Mouse (Mus musculus) left cerebral cortex, postnatal 4 days (tissue): ENCODE measurements around the gene Gm5142. TPM values are rescaled to one million over a fixed set of nuclear protein-coding genes. Genes with fewer than 3 reads are reported as not detected.

Experiments
- DNase-seq: peaks from one replicate; pipeline ENCODE4 v3.0.0-alpha.2; 2022
- intact Hi-C: fragments of 180-260 bp; cut with DNase I; formaldehyde crosslinking; loops from one replicate; pipeline ENCODE4 v1.15.1; 2025
- total RNA-seq, 2 experiments: library from RNA; stranded (reverse); gene quantifications; 2 replicates each; pipeline ENCODE4 v1.2.3; 2021

The Gm5142 gene
- total RNA-seq, result not detected

DNA sequence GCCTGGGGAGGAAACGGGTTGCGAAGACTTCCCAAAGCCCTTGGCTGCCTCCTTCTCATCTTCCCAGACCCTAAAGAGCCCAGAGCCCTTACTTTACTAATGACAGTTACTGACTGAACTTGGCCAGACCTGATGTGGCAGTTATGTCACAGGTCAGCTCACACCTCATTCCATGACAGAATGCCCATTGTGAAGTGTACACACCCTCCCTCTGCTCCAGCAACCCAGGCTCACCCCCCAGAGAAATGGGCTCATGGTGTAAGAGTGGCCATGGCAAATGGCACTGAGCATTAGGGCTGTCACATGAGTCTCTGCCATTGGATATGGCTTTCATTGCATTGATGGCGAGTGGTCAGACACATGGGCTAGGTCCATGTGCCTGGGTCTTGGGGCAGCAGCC lies at the start of gene Gm5142:
Gene Gm5142, minus strand, starts transcription at position 101 of the 400 bp plus-strand sequence.
- intact Hi-C loops, result no loop called here
- DNase-seq, result no peak

DNA sequence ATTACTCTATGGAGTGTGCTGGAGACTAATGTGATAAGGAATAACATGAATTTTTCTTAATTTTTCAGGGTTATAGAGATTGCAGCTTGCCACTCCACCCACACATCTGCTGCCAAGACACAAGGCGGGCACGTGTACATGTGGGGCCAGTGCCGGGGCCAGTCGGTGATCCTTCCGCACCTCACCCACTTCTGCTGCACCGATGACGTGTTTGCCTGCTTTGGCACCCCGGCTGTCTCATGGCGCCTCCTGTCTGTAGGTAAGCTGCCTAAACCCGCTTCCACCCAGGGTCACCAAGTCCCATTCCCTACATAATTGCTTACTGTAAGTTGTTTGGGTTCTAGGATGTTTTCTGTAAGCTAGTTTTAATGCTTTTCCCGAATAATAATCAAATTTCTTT lies 47.7 kb upstream of the Gm5142 start:
- intact Hi-C loops, result no loop called here
- DNase-seq, result no peak

DNA sequence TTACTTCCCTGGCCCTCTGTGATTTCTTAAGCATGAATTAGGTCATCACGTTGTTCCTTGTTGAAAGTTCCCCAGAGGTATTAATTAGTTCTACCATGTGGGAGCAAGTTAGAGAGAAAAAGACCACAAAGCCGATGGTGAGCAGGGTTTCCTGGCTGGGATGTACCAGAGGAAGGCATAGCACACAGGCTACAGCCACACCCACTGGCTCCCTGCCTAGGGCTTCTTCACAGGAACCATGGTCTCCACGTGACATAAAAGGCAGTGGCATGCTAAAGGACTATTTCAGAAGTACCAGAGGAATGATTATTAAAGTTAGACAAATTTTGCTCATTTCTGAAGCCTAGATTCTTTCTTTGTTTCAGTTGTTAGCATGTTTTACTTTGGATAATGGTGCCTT lies 40.7 kb upstream of the Gm5142 start:
- intact Hi-C loops, result no loop called here
- DNase-seq, result no peak

DNA sequence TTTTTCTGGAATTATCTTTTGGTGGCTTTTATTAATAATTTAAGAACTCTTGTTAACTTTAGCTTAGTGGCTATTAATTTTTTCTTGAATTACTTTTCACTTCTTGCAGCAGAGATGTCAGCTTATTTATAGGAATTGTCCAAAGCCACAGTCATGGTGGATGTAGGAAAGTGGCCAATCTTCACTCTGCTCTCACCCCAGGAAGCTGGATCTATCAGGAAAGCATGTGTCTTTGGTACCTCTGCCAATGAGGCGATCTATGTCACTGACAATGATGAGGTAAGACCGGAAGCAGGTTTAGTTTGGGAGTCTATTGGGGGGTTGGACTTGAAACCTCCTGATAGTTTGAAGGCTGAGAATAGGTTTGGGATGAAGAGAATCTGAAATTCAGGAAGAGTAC lies 31.3 kb upstream of the Gm5142 start:
- no peak for DNase-seq
- intact Hi-C loops, result no loop called here

DNA sequence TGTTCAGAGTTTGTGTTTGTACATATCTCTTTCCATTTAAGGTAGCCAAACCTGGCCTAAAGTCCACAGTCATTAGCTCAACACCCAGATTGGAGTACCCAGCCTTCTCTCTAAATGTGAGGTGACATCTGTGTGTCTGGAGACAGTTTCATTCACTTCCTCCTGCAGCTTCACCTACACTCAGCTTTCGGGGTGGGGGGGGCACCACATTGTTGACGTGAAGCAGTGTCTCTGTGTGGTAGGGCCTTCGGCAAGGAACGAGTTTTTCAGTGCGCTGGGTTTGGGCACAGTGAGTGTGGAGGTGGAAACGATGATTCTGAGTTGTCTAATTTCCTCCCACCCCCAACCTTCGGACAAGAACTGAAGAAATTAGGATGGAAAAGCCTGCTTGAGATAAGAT lies 30.5 kb upstream of the Gm5142 start:
- no peak for DNase-seq
- intact Hi-C loops, result no loop called here

DNA sequence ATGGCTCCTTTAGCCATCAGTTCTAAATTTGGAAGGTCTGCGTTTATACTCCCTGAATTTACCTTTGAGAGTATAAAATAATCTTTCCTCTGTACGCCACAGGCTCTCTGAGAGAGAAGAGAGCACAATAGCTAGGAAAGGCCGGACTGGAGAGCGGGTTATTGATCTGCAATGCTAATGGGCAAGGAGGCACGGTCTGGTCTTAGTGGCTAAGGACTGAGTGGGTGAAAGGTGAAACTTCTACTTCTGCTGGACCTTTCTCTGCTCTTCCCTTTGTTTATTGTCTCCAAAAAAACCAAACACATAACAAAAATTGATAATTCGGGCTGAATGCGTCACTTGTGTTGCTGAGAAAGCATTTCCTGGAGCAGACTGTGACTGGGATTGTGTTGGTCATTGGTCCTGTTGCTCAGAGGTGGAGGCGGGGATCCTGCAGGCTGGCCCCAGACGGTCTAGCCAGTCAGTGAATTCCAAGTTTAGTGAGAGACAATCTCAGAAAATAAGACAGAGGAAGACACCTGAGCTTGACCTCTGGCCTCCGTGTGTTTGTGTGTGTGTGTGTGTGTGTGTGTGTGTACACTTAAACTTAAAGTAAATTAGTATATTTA lies 27.5 kb upstream of the Gm5142 start:
- intact Hi-C loops, result no loop called here

DNA sequence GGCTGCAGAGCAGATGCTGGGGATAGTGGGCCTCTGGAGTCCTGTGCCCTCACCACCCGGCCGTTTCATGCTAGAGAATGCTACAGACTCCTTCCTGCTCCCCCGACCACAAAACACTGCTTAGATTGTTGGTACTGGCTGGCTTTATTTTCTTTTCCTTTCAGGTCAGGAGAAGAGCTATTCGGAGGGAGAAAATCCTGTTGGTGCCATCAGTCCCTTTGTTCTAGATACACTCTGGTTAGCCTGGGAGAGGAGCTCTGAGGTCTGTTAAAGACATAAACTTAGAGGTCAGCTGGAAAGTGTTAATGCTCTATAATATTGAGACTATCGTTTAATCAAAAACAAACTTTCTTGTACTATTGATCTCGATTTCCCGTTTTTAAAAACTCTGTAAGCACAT lies 26.9 kb upstream of the Gm5142 start:
- no peak for DNase-seq
- intact Hi-C loops, result no loop called here

More for the DNA sequence above, 27.5 kb upstream of the Gm5142 start:
- DNase-seq, result no peak

DNA sequence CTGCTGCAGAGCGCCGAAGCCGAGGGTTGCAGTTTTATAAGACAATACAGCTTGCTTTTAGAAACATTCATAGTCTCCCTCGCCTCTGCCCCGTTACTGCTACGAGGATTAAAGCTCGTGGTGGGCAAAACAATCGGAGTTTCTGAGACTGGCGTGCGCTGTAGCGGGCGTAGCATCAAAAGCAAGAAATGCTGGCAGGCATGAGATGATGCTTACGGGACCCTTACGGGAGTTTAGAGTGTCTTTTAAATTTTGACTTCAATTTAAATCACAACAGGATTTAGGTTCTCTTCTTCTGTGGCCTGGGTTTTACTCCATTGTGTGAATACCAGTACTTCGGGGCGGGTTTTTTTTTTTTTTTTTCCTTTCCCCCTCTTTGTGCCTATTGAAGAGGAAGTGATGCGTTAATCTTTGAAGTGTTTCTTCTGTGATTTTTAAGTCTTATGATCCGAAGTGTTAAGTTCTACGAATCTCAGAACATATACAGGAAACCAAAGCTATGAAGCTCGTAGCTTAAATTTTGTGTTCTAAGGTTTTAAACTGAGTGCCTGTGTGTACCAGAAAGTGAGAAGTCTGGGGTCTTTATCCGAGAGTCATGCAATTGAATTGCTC lies 23.2 kb upstream of the Gm5142 start:
- no peak for DNase-seq
- intact Hi-C loops, result no loop called here

DNA sequence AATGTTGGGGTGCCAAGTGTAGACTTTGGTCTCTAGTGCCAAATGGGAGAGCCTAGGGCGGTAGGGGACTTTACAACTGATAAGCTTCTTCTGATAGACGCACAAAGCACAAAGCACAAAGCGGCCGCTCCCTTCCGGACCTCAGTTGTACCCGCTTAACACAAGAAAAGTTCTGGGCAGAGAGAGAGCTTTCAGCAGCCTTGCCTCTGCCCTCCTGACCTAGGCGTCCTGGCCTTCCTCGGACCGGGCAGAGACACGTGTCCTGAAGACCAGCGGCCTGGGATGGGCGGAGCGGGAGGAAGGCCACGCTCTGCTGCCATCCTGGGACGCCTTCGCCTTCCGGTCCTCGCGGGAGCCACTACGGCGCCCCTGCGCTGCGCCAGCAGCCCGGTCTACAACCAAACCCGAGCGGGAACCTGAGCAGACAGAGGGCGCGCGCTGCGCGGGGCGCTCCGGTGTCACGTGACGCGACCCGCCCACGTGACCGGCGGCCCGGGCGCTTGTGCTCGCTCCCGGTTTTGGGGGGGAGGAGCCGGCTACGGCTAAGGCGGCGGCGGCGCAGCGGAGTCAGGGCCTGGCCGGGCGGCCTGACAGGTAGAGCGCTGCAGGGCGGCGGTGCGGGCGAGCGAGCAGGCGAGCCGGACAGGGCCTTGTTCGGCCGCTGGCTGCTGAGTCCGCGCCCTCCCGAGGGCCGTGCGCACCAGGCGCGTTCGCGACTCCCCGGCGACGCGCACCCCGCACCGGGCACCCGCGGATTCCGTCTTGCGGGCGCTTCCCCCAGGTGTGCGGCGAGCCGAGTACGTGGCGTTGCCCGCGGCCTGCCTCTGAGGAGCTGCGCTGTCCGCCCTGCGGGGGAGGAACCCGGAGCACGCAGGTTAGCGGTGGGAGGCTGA lies 22.4 kb upstream of the Gm5142 start, which contains the start of gene Rcbtb1:
Gene Rcbtb1, plus strand, starts transcription at position 499 of the 893 bp plus-strand sequence.
- intact Hi-C loops, result no loop called here

DNA sequence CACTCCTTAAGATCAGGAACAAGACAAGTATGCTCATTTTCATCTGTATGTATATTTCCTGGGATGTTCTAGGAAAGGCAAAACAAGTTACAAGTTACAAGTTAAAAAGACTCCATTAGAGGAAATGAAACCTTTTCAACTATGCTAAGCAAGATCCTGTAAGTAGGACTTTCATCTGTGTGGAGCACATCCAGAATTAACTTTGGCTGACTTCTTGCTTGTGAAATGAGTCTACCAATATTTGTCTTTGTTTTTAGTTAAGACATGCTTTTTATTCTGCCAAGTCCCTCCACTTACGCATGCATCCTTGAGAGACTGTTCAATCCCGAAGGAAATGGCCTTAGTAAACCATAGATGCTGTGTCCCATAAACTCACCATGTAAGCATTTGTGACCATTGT lies 7.6 kb upstream of the Gm5142 start:
- intact Hi-C loops, result no loop called here
- no peak for DNase-seq

More for the DNA sequence above, 22.4 kb upstream of the Gm5142 start, which contains the start of gene Rcbtb1:
- DNase-seq, result peak; percentile 92

DNA sequence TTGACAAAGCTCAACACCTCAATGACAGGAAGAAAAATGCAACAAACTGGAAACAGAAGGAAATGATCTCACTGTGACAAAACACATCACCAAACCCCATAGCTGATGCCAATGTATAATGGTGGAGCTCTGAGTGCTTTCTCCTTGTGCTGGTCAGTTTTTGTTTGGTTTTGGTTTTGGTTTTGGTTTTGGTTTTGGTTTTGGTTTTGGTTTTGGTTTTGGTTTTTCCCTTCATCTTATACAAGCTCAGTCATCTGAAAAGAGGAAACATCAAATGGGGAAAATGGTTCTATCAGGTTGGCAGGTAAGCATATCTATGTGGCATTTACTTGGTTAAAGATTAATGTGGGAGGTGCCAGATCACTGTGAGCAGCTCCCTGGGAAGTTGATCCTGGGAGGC lies 7.0 kb upstream of the Gm5142 start:
- intact Hi-C loops, result no loop called here

DNA sequence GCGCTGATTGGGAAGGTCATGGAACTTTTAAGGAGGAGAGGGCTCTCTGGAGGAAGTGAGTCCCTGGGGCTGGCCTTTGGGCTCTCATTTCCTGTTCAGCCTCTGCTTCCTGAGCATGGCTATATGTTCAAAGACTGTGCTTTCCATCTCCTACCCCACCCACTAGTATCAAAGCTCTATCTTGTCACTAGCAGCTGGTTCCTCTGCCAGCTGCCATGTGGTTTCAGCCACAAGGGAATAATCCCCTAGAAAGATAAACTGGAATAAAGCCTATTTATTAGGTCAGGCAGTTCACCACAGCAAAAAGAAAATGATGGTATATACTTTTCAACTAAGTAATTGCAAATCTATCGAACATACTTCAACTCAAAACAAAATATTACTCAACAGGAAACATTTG lies 4.2 kb upstream of the Gm5142 start:
- intact Hi-C loops, result no loop called here

More for the DNA sequence above, 7.0 kb upstream of the Gm5142 start:
- no peak for DNase-seq

DNA sequence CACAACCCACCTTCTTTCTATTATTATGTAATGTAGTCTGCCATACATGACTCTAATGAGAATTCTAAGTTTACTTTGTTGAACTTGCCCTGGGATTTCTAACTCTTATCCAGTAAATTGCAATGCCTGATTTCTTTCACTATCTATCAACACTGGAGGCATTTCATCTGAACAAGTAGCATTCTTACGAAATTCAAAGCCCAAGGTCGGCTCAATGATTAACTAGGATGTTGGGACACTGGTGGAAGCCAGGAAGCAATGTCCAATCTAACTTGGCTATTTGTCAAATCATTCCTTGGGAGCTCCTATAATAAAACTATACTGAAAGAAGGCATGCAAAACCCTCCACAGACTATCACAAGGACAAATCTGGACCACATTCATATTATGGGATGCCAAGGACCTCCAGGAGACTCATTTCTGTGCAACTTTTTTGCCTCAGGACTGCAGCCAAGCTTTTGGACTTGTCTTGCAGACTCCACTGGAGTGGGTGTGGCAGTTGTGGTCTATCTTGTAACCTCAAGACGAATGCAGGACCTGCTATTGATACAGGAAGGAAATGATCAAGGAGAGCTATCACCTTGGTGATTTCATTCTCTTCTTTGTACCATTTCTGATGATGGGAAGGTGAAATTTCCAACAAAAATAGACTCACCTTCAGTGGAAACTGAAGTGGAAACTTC lies 21.4 kb downstream of the Gm5142 start:
- DNase-seq, result no peak
- intact Hi-C loops, result loop anchor here (5.0 kb wide), 1 partner anchor 400 kb away; no protein-coding TSS in a partner anchor

More for the DNA sequence above, 4.2 kb upstream of the Gm5142 start:
- no peak for DNase-seq

DNA sequence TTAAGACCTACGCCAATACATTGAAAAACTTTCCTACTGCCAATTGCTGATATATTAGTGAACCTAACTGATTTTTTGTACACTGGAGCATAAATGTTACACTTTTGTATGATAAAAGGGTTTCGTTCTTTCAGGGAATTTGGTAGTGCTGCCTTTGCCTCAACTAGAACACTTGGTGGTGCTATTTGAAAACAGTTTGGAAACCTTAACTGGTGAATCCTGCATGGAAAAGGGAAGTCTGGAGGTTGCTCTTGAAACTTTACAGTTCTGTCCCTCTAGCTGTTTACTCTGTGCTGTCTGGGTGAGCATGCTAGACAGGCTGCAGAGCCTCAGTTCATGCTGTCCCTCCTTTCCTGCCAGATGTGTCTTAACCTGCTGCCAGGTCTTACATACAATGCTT lies 23.0 kb downstream of the Gm5142 start:
- intact Hi-C loops, result loop anchor here (5.0 kb wide), 1 partner anchor 402 kb away; no protein-coding TSS in a partner anchor
- no peak for DNase-seq

DNA sequence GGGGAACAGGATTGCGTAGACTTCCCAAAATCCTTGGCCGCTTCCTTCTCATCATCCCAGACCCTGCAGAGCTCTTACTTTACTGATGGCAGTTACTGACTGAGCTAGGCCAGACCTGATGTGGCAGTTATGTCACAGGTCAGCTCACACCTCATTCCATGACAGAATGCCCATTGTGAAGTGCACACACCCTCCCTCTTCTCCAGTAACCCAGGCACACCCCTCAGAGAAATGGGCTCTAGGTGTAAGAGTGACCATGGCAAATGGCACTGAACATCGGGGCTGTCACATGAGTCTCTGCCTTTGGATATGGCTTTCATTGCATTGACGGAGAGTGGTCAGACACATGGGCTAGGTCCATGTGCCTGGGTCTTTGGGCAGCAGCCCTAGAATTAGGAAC lies 35.8 kb downstream of the Gm5142 start, which contains the start of gene 1700129C05Rik:
Gene 1700129C05Rik, minus strand, starts transcription at position 101 of the 400 bp plus-strand sequence.
- intact Hi-C loops, result no loop called here

DNA sequence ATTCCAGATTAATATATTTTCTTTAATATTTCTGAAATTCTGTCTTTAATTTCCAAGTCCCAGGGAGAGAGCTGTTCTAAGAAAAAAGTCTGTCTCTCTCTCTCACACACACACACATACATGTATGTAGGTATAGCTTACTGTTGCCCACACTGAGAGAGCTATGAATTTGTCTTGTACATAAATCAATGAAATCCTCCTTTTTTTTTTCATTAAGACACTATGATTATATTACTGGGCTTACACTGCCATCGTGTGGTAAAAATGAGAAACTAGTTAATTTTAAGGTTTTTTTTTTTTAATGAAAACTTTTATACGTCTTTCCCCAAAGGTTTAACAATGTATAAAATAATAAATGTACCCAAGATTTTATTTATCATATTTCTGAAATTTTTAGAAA lies 64.3 kb downstream of the Gm5142 start:
- DNase-seq, result no peak
- intact Hi-C loops, result loop anchor here (5.0 kb wide), 2 partner anchors 1082 to 1427 kb away; no protein-coding TSS in a partner anchor

More for the DNA sequence above, 35.8 kb downstream of the Gm5142 start, which contains the start of gene 1700129C05Rik:
- DNase-seq, result no peak
